Mouse (Mus musculus): ENCODE data around the gene Acvr1b.

The Acvr1b gene

GRCm38 (mm10) chr15:101173421-101174211 is at the start of gene Acvr1b:
Gene Acvr1b (plus strand): TSS chr15:101174067.
- peak; percentile 95 for DNase-seq

GRCm38 (mm10) chr15:101125561-101125960 is 48.3 kb upstream of the Acvr1b start:
- no peak for DNase-seq

- DNase-seq: peak; percentile 69
These were observed 46.9 kb upstream of the Acvr1b start for GRCm38 (mm10) chr15:101126876-101127544.

- peak; percentile 78 for DNase-seq
These were observed 45.4 kb upstream of the Acvr1b start, which contains the start of gene Acvrl1 for GRCm38 (mm10) chr15:101128181-101129089. Gene Acvrl1 (plus strand): TSS chr15:101128522.

- DNase-seq: no peak
These were observed 44.5 kb upstream of the Acvr1b start for GRCm38 (mm10) chr15:101129412-101129811.

- no peak for DNase-seq
These were observed 42.4 kb upstream of the Acvr1b start for GRCm38 (mm10) chr15:101131498-101131897.

GRCm38 (mm10) chr15:101132041-101132440 is 41.8 kb upstream of the Acvr1b start:
- DNase-seq: no peak

GRCm38 (mm10) chr15:101132761-101133160 is 41.1 kb upstream of the Acvr1b start:
- no peak for DNase-seq

- peak; percentile 55 for DNase-seq
These were observed 39.7 kb upstream of the Acvr1b start for GRCm38 (mm10) chr15:101133993-101134704.

GRCm38 (mm10) chr15:101135405-101135804 is 38.5 kb upstream of the Acvr1b start:
- no peak for DNase-seq

- DNase-seq: no peak
These were observed 36.4 kb upstream of the Acvr1b start for GRCm38 (mm10) chr15:101137455-101137854.

- no peak for DNase-seq
These were observed 35.2 kb upstream of the Acvr1b start for GRCm38 (mm10) chr15:101138675-101139074.

GRCm38 (mm10) chr15:101139885-101140284 is 34.0 kb upstream of the Acvr1b start:
- peak; percentile 63 for DNase-seq

- no peak for DNase-seq
These were observed 33.3 kb upstream of the Acvr1b start for GRCm38 (mm10) chr15:101140587-101140986.

- peak; percentile 83 for DNase-seq
These were observed 32.8 kb upstream of the Acvr1b start for GRCm38 (mm10) chr15:101141061-101141541.

- no peak for DNase-seq
These were observed 31.2 kb upstream of the Acvr1b start for GRCm38 (mm10) chr15:101142672-101143071.

- DNase-seq: peak; percentile 71
These were observed 30.4 kb upstream of the Acvr1b start for GRCm38 (mm10) chr15:101143494-101143893.

- DNase-seq: no peak
These were observed 29.7 kb upstream of the Acvr1b start for GRCm38 (mm10) chr15:101144176-101144575.

- peak; percentile 74 for DNase-seq
These were observed 29.1 kb upstream of the Acvr1b start for GRCm38 (mm10) chr15:101144779-101145178.

- DNase-seq: peak; percentile 98
These were observed 28.3 kb upstream of the Acvr1b start for GRCm38 (mm10) chr15:101145424-101146099.

Data from kidney, postnatal 14 days (tissue).